Mouse (Mus musculus) B cell, adult 2 months (primary cell): ENCODE data around the gene Mrps9.
"Not testable (repeated sequence)": the region's sequence is repeated elsewhere in the genome, so short reads cannot be mapped to it uniquely, and the experiment has no call there.

Source experiments
- DNase-seq, 2 experiments: peaks; one replicate each; pipeline ENCODE4 v3.0.0; 2022

Gene Mrps9

DNA sequence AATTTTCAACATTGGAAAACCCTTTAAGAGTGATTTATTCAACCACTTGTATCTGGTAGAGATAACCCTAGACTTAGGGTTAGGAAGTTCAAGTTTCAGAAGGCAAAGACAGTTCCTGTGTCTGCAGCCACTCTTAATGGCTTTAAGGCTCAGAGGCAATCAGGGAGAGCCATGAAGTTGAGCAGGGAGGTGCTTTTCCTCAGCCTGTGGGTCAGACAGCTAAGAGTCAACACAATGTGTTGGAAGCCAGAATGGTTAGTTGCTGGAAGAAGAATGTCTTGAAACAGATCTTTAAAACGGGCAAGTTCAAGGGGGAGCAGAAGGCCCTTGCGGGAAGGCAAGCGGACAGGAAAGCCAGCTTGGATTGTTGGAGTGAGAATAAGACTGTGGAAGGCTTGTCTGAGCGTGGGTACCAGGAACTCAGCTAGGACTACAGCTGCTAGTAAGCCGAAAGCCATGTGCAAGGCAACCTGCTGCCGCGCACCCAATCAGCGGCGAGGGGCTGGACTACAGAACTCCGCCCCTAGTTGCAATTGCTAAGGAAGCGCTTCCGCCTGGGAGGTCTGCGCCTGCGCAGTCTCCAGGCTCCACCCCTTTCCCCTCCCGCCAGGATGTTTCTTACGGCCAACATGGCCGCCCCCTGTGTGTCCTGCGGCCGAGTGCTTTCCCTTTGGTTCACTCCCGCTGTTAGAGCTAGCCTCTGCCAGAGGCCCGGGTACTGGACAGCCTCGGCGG lies at the start of gene Mrps9:
Gene Mrps9, plus strand, starts transcription at position 571 of the 735 bp plus-strand sequence.
- DNase-seq, result peak; percentile 99

DNA sequence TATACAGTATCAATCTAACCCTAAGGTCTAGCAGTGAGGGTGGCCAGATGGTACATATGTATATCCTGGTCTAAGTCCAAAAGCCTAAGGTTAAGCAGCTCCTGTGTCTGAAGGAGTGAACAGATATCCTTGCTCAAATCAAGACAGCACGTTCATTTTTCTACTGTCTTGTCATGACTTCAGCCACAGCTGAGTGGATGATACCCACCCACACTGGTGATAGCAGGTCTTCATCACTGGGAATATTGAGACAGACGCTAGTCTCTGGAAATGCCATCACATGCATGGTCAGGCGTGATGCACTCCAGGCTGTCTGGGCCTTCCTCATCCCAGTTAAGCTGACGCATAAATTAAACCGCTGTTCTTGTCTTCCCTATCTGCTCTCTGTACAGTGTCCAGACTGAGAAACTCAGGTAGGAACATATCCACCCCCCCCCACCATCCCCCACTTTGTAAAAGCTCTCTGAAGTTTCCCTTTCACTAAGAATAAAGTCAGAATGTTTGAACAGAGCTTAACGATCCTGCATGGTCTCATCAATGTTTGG lies 37.7 kb upstream of the Mrps9 start:
- no peak for DNase-seq

DNA sequence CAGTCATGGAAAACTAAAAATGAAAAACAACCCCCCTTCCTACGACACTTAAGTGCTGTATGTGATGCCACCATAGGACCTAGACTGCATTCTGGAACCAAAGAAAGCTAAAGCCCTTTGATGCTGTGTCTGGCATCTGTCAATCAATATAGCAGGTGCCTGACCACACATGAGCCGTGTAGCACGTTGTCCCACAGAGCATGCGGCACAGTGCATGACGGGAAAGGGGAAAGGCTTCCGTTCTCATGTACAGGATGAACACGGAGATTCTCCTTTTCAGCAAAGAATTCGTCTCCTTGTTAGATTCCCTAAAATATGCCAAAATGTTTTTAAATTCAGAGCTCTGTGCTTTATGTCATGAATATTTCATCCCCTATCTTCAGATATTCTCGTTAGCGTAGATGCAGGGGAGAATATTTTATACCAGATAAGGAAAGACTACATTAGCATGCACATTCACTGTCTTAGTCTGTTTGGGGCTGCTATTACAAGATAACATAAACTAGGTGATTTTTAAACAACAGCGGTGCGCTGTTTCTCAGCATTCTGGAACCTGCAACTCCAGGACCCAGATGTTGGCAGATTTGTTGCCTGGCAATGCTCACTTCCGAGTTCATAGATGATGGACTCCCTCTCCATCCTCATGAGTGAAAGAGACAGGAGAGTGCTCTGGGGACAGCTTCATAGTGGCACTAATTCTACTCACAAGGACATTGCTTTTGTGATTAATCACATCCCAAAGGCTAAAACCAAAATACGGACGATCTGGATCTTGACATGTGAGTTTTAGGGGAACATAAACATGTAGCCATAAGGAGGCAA lies 36.0 kb upstream of the Mrps9 start:
- no peak for DNase-seq

DNA sequence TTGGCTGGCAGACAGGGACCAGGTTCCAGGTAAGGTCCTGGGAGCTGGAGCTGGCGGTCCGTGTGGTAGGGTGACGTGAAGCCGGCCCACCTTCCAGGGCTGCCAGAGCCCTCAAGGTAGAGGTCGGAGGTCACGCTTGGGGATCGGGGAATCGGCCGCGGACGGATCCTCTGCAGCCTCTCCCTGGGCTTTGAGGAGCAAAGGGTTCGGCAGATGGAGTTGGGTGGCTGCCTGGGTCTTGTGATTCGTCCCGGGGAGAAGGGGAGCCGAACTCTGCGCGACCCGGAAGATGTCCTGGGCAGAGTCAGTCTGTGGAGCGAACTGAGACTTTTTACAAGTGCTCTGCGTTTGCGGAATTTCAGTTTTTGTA lies 350 bp downstream of the Mrps9 start:
- DNase-seq, result no peak

DNA sequence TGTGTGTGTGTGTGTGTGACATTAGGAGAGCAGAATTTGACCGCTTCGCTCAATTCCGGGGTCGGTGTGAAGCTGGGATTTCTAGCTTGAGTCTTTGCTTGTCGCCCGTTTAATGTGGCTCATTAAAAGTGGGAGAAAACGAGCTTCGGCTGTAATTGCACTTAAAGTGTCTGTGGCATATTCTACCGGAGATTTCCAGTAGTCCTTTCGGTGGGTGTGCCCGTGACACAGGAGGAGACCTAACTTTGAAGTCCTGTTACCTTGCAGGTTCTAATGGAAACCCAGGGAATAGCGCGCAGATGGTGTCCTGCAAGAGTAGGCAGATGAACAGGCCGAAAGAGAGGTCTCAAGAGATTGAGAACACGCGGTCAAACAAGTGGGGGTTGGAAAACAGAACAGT lies 777 bp downstream of the Mrps9 start:
- no peak for DNase-seq

DNA sequence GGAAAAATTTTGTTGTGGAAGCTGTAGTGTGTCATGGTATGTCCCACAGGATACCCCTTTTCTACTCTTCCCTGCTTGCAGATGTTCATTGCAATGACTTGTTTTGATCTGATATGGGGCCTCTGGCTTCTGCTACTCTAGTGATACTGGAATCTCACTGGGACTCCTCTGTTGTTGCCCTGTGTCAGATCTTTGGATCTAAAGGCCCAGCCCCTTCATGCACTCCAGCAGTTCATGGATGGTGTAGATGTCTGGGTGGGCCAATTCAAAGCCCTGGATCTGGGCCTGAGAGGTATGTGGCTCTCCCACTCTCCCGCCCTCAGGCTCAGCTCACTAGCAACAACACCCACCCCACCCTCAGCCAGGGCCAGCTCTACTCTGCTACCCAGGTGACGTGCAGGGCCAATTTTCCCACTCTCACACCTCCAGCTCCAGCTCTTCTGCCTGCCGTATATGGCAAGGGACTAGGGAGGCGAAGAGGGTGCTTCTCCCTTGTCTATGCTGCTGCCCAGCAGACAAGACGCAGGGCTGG lies 13.8 kb downstream of the Mrps9 start:
- no peak for DNase-seq

DNA sequence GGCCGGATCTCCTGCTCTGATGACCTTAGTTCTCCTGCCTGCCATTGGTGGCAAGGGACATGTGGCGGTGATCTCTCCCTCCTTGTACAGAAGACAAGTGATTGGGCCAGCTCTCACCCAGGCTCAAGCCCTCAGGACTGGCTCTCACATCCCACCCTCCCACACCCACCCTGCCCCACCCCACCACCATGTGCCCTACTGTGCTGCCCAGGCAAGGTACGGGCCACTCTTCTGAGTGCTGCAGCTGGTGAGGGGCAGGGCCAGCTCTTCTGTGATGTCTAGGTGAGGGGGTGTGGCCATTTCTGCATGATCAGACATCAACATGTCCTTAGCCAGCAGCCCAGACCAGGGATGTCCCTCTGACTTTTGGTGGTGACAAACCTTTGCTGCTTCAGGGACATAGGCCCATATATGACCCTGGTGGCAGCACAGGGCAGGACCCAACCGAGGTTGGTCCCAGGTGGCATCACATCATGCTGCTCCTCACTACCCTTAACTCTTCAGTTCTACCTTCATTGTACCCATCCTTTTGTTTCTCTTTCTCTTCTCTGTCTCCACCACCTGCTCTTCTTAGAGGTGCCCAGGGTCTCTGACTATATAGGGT lies 14.4 kb downstream of the Mrps9 start:
- no peak for DNase-seq

DNA sequence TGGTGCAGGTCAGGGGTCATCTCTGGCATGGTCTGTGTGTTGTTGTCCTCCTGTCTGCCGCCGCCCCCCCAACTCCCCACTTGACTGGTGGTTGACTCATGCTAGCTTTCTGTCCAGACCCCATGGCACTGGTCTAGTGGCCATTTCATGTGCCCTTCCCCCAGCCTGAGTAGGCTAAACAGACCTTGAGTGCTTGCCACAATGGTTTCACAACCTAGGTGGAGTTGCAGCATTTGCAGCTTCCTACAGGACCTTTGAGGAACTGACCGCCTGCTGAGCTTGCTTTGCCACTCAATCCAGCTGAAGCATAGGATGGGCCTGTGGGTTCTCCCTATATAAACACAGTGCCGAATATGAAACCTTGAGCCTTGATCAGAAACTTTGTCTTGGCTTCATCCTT lies 15.0 kb downstream of the Mrps9 start:
- DNase-seq, result no peak

DNA sequence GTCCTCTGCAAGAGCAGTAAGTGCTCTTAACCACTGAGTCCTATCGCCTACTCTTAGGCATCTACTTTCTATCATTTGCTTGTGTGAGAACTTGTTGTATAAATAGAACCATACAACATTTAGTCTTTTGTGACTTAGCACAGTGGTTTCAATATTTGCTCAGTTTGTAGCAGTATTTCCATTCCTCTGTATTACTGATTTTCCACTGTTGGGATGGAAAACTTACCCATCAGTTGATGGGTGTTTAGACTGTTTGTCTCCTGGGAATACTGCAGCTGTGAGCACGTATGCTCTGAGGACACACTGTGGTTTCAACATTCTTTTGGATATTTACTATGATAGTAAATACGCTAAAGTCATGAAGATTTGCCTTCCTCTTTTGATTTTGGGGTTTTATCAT lies 16.2 kb downstream of the Mrps9 start:
- no peak for DNase-seq

DNA sequence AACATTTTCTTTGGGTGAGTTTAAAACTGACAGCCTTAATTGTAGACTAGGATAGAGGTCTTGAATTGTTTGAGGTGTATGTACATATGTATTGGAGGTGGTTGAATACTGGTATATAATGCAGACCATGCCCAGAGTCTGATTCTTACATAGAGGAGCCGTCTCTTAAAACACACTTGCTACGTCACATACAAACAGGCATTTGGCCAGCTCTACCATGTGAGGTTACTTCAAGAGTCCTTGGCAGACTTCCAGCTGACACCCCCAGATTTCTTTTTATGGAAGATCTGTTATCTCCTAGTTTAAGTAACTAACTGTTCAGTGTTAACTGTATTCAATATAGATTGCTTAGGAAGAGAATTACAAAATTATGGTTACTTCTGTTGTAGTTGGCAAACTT lies 23.1 kb downstream of the Mrps9 start:
- DNase-seq, result no peak

DNA sequence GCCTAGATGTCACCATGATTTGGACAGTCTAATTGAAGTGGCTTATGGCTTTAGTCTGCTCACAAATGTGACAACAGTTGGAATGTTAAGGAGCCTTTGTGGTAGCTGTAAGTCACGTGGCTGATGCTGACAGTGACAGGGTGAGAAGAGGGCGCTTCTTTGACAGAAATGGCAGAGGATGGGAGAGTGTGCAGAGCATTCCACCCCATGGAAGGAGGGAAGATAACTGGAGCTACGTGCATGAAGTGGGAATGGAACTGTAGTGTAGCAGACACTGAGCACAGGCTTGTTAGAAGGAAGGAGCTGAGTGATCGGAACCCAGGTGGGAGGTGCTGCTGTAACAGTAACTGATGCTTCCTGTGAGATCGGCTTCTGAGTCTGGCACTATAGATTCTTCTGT lies 24.2 kb downstream of the Mrps9 start:
- DNase-seq, result no peak

DNA sequence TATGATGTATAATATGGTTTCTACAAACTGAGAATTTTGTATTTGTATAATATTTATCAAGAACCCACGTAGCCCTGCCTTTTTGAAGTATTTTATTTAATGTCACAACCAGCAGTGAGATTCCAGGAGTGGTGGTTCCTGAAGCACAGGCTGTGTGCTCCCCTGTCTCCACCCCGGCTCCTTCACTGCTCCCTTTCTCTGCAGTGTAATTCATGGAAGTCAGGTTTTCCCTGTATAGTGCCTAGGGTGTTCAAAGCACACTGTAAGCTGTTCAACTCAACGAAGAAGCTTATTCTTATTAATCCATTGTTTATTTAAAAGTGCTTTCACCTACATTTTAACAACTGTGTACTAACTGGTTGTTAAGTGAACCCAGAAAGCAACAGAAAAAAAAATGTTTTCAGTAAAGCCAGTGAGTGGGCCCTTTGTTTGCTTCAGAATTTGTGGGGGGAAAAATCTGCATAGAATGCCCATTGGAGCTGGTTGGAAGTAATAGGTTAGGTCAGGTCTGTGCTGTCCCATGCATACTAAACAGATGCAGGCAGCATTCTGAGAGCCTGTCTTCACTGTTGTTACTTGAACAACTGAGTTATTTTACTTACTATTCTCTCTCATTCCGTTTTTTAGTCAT lies 25.5 kb downstream of the Mrps9 start:
- DNase-seq, result no peak

DNA sequence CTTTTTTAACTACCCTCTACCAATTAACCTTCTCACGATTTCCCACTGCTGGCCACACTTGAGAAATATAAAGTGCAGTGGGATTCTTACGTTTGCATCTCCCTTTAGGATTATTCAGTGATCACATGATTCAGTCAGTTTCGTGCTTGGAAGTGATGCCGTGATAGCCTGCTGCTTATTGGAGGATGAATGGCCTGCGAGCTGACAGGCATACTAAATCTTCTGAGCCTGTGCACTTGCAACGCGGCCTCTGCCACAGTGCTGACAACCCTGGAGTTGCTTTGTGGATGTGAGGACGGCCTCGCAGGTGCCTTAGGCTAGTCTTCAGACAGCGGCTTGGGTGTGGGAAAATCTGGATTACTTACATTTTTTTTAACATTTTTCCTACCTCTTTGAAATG lies 26.2 kb downstream of the Mrps9 start:
- DNase-seq, result no peak

DNA sequence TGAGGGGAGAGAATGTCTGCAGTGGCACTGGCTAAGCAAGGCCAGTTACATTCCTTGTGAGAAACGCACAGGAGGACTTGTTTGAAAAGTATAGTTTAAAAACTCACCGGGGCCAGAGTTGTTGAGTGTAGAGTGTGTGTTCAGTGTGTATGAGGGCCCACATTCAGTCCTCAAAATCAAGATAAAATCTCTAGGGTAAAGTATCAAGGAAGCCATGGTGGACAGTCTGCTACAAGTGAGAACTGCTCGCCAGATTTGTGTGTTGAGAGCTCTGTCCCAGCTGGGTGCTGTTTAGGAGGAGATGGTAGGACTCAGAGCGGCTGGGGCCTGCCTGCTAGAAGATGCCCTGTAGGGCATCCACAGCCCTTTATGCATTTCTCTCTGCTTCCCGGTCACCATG lies 27.8 kb downstream of the Mrps9 start:
- DNase-seq, result no peak

DNA sequence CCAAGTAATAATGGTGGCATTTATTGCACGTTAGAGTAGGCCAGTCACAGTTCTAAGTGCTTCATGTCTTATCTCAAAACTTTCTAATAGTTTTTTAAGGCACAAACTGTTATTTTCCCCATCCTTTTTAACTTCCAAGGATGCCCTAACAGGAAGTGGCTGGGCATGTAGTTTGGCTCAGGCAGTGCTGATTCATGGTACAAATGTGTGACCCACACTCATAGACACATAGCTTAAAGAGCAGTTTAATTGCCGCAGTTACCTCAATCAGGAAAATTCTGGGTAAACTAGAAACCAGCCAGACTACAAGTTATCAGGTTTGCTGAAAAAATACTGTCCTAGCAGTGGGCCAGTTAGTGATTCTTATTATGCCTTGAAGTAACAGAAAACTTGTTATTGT lies 31.2 kb downstream of the Mrps9 start:
- no peak for DNase-seq

DNA sequence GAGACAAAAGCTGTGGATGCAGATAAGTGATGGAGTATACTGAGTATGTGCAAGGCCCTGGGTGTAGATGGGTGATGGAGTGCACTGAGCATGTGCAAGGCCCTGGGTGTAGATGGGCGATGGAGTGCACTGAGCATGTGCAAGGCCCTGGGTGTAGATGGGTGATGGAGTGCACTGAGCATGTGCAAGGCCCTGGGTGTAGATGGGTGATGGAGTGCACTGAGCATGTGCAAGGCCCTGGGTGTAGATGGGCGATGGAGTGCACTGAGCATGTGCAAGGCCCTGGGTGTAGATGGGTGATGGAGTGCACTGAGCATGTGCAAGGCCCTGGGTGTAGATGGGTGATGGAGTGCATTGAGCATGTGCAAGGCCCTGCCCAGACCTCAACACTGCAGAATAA lies 32.4 kb downstream of the Mrps9 start:
- not testable (repeated sequence) for DNase-seq

DNA sequence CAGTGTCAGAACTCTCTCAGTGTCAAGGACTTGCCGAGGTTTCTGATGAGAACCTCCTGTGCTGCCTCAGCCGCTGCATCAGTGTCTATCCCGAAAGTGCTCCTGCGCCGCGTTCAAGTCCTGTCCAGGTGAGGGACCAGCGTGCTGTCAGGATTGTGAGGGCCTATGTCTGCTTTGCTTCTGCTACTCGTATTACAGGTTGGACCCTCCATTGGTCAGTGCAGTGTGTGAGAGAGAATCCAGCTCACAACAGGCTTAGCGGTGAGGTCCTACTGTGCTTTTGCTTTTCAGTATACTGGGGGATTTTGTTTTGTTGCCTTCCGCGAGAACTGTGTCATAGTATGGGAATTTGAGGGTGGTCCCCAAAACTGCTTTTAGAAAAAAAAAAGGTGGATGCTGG lies 36.8 kb downstream of the Mrps9 start:
- DNase-seq, result no peak

DNA sequence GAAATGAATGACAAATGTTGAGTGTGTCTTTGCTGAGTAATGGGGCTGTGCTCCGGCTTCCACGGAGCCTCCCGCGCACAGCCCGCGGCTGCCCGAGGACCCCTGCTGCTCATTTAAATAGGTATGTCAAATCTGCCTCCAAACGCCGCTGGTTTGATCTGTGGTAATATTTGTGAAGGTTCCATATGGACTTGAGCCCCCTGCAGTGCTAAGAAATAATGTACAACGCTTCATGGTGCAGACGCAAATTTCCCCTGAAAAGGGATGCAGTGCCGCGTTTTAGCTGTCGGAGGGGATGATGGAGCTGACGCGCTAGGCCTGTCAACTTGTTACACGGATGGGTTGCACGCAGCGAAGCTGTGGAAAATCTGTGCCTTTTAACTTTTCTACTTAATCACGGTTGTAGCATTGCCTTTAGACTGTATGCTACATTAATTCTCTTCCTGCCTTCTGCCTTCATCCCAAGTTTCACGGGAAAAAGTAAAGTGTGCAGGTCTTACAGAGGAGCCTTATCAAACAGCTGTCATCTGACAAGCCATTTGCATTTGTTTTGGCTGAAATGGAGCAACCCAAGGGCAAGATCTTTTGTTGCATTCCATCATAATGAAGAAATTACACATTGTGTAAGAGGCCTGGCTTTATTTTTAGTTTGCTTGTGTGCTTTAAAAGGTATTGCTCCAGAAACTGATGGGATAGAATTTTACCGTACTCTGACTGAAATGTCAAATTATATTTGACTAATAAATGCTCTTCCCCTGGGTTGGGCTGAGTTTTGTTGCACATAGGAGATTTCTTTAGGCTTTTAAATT lies 37.7 kb downstream of the Mrps9 start:
- DNase-seq, result no peak

DNA sequence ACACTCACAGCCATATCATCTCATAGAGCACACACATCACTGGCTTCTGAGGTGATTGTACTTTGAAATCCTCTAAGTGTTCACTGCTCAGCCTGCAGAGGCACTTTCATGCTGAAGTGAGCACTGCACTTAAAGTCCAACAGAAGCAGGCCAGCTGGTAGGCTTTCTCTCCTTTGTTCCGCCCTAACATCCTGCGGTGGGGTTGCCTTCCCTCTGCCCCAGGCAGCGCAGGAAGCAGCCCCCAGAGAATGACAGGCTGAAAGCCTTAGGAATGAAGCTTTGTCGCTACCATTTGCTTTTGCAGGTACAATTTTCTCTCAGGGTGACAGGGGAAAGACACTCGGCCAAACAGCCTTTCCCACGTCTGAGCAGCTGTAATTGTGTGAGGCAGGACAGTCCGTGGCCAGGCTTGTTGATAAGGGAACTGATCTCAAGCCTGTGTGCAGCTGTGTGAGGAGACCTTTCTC lies 38.4 kb downstream of the Mrps9 start:
- DNase-seq, result no peak

DNA sequence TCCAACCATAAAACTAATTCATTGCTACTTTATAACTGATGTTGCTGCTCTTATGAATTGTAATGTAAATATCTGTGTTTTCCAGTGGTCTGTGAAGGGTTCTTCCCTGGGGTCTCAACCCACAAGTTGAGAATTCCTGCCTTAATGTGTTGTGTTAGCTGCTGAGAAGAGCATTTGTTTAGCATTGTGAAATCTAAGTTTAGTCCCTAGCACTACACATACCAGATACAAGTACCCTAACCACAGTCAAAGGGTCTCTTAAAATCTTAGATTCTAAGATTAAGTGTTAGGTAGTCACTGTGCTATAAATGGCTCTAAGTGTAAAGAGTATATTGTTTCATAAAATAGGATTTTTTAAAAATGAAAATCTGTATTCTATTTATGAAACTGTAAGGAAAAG lies 43.7 kb downstream of the Mrps9 start:
- no peak for DNase-seq

DNA sequence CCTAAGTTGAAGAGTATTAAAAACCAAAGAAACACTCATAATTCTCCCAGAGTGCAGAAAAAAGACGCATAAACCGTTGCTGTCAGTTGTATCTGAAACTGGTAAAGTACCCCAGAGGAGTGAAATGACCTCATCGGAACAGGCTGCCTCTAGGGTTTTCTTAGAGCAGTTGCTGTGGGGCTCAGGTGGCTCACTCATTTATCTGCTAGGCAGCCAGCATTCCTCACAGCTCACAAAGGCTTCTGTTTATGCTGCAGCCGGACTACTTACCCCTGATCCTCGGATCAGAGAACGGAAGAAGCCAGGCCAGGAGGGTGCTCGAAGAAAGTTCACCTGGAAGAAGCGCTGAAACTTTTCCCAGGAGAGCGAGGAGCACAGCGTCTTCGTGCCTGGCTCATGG lies 54.1 kb downstream of the Mrps9 start:
- DNase-seq, result no peak

DNA sequence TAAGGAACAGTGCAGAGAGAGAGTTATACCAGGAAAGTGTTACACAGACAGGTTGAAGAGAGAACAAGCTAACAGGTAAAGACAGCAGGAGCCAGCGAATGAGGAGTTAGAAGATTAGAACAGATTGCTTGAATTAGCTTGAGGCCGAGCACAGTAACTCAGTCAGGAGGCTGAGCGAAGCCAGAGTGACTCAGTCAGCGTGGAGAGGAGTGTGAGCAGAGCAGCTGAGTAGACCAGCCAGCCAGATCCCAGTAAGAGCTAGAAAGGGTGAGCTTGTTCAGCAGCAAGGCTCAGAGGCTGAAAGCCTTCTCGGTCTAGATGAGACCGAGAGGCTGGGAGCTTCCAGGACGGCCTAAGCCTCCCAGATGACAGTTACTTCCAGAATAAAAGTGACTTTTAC lies 55.7 kb downstream of the Mrps9 start:
- no peak for DNase-seq
